Mouse (Mus musculus): ENCODE data around the gene Tcp11l2. TPM values are rescaled to one million over a fixed set of nuclear protein-coding genes. Genes with fewer than 3 reads are reported as not detected.

Gene Tcp11l2
- 158 to 178 TPM (median 165 TPM) in 4 replicates for total RNA-seq (2023)

DNA sequence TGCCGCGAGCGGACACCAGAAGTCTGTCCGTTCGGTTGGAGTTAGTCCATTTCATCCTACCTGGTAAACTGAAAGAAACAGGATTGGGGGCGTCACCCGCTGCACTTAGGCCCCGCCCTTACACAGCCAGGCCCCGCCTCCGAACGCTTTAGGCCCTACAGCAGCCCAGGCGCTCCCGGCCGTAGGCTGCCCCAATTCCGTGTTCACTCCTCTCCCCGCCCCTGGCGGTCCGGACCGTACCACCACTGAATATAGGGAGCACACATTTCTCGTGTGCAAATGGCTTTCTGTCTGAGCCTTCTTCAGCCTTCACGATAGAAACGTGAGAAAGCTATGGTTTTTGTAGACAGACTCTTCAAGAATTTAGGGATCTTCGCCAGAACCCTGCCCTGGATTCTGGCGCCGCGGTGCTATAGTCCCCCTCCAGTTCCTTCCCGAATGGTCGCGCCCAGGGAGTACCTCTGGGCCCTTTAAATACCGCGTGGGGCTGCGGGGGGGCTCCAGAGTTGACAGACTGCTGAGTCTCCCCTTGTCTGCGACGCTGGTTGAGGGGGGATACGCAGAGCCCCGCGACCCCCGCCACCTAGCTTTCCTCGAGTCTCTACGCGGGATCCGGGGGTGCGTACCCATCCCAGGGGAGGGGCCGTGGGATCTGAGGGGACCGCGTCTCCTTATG, at the start of gene Tcp11l2:
Tcp11l2 (plus strand) TSS at position 232 of the 676 bp plus-strand sequence.

GRCm38 (mm10) chr10:84533912-84534671, 42.3 kb upstream of the Tcp11l2 start, which contains the start of gene Ckap4:
Ckap4 (minus strand) TSS chr10:84534062.

DNA sequence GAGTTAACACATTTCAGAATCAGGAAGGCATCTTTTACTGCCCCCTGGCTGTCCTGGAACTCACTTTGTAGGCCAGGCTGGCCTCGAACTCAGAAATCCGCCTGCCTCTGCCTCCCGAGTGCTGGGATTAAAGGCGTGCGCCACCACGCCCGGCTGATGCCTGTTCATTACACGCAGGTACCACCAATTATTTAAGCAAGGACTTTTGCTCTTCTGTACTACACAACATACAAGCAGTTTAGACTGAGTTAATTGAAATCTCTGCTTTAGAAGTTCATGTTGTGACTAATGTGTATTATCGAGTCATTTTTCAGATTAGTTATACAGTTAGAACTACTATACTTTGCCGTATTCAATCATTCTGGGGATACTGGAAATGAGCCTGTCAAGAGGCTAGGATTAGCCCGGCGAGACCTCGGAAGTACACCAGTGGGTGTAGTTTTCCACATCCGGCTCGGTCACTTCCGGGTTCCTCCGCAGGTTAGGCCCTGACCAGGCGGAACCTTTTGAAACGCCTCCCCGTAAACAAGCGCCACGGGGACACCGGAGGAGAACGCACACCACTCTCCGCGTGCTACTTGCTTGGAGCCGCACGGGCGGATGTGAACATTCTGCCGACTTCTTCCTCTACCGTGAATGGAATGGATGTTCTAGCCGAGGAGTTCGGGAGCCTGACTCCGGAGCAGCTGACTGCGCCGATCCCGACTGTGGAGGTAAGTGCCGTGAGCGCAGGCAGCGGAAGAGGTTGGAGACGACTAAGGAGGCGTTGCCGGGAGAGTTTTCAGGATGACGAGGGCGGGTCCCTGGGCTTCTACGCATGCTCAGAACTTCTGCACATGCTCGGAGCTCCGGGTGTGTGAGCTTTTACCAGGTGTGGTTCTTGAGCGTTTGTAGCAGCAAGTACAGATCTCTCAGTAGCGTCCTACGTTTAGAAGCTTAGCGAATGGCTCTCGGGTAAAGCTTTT, 45.7 kb downstream of the Tcp11l2 start, which contains the start of gene Polr3b:
Polr3b (plus strand) TSS at position 467 of the 965 bp plus-strand sequence.

Other genes starting within 250 kb of the Tcp11l2 start
- gene Nuak1, start 136.0 kb upstream of the Tcp11l2 start, total RNA-seq (2023): 0.92 to 3.7 TPM (median 1.4 TPM) in 4 replicates
- gene Ckap4, start 42.6 kb upstream of the Tcp11l2 start, total RNA-seq (2023): 15.8 to 19.2 TPM (median 16.7 TPM) in 4 replicates
- gene Polr3b, start 45.7 kb downstream of the Tcp11l2 start, total RNA-seq (2023): 38.3 to 47.8 TPM (median 43.3 TPM) in 4 replicates
- not detected in 4 replicates for gene Rfx4, start 179.4 kb downstream of the Tcp11l2 start, total RNA-seq (2023)